Mouse (Mus musculus) liver, embryonic 14.5 days (tissue): Measurements from ENCODE around the gene Ubxn6.

ENCODE experiments used
- CTCF ChIP-seq: IDR thresholded peaks from 2 replicates; pipeline ENCODE4 v1.5.1; 2016; ENCODE audit warnings: antibody characterized with exemption, low read depth, control low read depth
- EP300 ChIP-seq: IDR thresholded peaks from 2 replicates; pipeline ENCODE4 v1.6.1; 2016; ENCODE audit warnings: antibody characterized with exemption, low read depth

DNA sequence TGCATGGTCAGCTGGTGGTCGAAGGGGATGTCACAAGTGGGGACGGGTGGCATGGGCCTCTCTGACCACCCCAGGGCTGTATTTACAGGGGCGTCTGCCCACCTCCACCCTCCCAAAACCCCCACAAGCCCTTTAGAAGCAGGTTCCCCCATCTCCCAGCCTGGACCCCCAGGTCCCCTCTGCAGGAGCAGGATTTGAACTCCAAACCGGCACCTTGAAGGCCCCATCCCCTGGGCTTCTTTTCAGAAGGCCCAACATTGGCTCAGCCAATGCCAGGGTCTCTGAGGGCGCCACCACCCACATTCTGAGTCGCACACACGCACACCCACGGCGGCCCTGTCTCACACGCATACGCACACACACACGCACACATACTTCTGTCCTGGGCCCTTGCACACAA is 48.3 kb upstream of the Ubxn6 start:
- TF ChIP-seq CTCF (no peak), EP300 (no peak)
